Mouse (Mus musculus): ENCODE results near the gene Gm10600. TPM values are rescaled to one million over a fixed set of nuclear protein-coding genes. Genes with fewer than 3 reads are reported as not detected.
"Not testable (repeated sequence)": the region's sequence is repeated elsewhere in the genome, so short reads cannot be mapped to it uniquely, and the experiment has no call there.

Gene Gm10600
- not detected in 2 replicates for polyA plus RNA-seq (2014; fragmentation: Nextera tagmentation; extraction: Ambion mirVana)

DNA sequence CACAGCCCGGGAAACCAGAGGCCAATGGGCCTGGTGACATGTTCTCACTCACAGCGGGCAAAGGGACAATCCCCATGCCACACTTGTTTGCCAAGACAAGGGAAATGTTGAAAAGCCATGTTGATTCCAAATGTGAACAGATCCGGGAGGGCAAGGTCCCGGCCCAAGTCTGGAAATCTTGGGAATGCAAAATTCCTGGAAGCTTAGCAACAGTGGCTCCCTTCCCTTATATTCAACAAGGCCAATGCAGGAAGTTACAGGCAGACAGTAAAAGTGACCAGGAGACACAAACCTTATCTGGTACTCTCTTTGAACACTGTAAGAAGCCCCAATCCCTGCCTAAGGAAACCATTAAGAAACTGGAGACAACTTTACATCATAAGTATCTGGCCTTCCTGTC, at the start of gene Gm10600:
Gm10600 (plus strand) TSS at position 301 of the 400 bp plus-strand sequence.
- no CpG with 5 or more reads among the region's 4 CpGs for WGBS
- H3K27me3 ChIP-seq (replicated peaks; ENCODE audit: control insufficient read depth, insufficient read depth, low read length); H3K4me2 ChIP-seq (ENCODE audit: low read length); DNase-seq (ENCODE audit: low spot score); H3K9ac ChIP-seq (ENCODE audit: low read length); H3K4me1 ChIP-seq (ENCODE audit: control insufficient read depth, insufficient read depth, low read length); H3K9me3 ChIP-seq (replicated peaks; ENCODE audit: control insufficient read depth, low read length); H3K36me3 ChIP-seq (ENCODE audit: control insufficient read depth, insufficient read depth, low read length); H3K4me3 ChIP-seq (ENCODE audit: low read depth, low read length); H3K27ac ChIP-seq (ENCODE audit: low read depth, low read length); ATAC-seq: not testable (repeated sequence)

DNA sequence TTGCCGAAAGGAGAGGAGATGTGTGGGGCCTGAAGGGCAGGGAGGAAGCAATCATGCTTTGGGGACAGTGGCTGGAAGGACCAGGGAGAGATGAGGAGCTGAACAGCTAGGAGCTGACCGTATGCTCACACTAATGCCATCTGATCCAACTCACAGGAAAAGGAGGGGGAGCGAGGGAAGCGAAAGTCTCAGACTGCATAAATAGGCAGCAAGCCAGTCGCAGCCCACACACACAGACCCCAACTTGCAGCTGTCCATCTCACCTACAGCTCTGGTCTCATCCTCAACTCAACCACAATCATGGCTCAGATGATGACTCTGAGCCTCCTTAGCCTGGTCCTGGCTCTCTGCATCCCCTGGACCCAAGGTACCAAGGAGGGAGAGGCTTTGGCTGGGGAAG, 15.0 kb downstream of the Gm10600 start, which contains the start of gene Ccl21b:
Ccl21b (plus strand) TSS at position 301 of the 400 bp plus-strand sequence.
- no CpG with 5 or more reads among the region's 5 CpGs for WGBS
- not testable (repeated sequence) for DNase-seq (ENCODE audit: low spot score); H3K4me2 ChIP-seq (ENCODE audit: low read length); H3K4me1 ChIP-seq (ENCODE audit: control insufficient read depth, insufficient read depth, low read length); H3K4me3 ChIP-seq (ENCODE audit: low read depth, low read length); H3K27me3 ChIP-seq (replicated peaks; ENCODE audit: control insufficient read depth, insufficient read depth, low read length); H3K36me3 ChIP-seq (ENCODE audit: control insufficient read depth, insufficient read depth, low read length); ATAC-seq; H3K9ac ChIP-seq (ENCODE audit: low read length); H3K9me3 ChIP-seq (replicated peaks; ENCODE audit: control insufficient read depth, low read length); H3K27ac ChIP-seq (ENCODE audit: low read depth, low read length)

Other genes starting within 250 kb of the Gm10600 start
- 0.17 and 0.42 TPM in 2 replicates for gene Gm21093, start 205.9 kb upstream of the Gm10600 start, polyA plus RNA-seq (2014; fragmentation: Nextera tagmentation; extraction: Ambion mirVana)
- gene Gm3893, start 149.4 kb upstream of the Gm10600 start, polyA plus RNA-seq (2014; fragmentation: Nextera tagmentation; extraction: Ambion mirVana): not detected in 2 replicates
- 0.42 TPM in 1 of 2 replicates, not detected in the other for gene Gm13304, start 125.8 kb upstream of the Gm10600 start, polyA plus RNA-seq (2014; fragmentation: Nextera tagmentation; extraction: Ambion mirVana)
- gene Gm13306, start 87.2 kb upstream of the Gm10600 start, polyA plus RNA-seq (2014; fragmentation: Nextera tagmentation; extraction: Ambion mirVana): 1.6 TPM in 1 of 2 replicates, not detected in the other
- gene Gm13305, start 72.0 kb upstream of the Gm10600 start, polyA plus RNA-seq (2014; fragmentation: Nextera tagmentation; extraction: Ambion mirVana): not detected in 2 replicates
- gene Ccl21b, start 15.1 kb downstream of the Gm10600 start, polyA plus RNA-seq (2014; fragmentation: Nextera tagmentation; extraction: Ambion mirVana): not detected in 2 replicates
- not detected in 2 replicates for gene Gm21953, start 53.6 kb downstream of the Gm10600 start, polyA plus RNA-seq (2014; fragmentation: Nextera tagmentation; extraction: Ambion mirVana)
- gene Fam205a3, start 77.7 kb downstream of the Gm10600 start, polyA plus RNA-seq (2014; fragmentation: Nextera tagmentation; extraction: Ambion mirVana): not detected in 2 replicates
- not detected in 2 replicates for gene Gm21586, start 198.7 kb downstream of the Gm10600 start, polyA plus RNA-seq (2014; fragmentation: Nextera tagmentation; extraction: Ambion mirVana)
- gene Gm2163, start 226.1 kb downstream of the Gm10600 start, polyA plus RNA-seq (2014; fragmentation: Nextera tagmentation; extraction: Ambion mirVana): 0.14 TPM in 1 of 2 replicates, not detected in the other